Mouse (Mus musculus) C2C12 (cell line): ENCODE data around the gene Rtp2.

ENCODE experiments used
- CEBPB ChIP-seq: IDR thresholded peaks from one replicate; pipeline ENCODE4 v1.6.1; 2011; ENCODE audit warnings: low read depth, mild to moderate bottlenecking, control low read depth, moderate library complexity
- CTCF ChIP-seq: IDR thresholded peaks from one replicate; pipeline ENCODE4 v1.5.1; 2011; ENCODE audit not compliant: control insufficient read depth, insufficient read depth, insufficient read length
- FOSL1 ChIP-seq: IDR thresholded peaks from one replicate; pipeline ENCODE4 v1.8.0; 2011; ENCODE audit warnings: mild to moderate bottlenecking, low read length; ENCODE audit not compliant: poor library complexity, insufficient read depth, severe bottlenecking
- MAX ChIP-seq: IDR thresholded peaks from one replicate; pipeline ENCODE4 v1.6.1; 2011; ENCODE audit warnings: mild to moderate bottlenecking, control low read depth
- MYOD1 ChIP-seq: IDR thresholded peaks from one replicate; pipeline ENCODE4 v1.6.1; 2011; ENCODE audit warnings: low read depth; ENCODE audit not compliant: control insufficient read depth, insufficient read length
- MYOG ChIP-seq: IDR thresholded peaks from one replicate; pipeline ENCODE4 v1.6.1; 2011; ENCODE audit not compliant: control insufficient read depth, insufficient read length; ENCODE audit errors: extremely low read depth
- USF1 ChIP-seq: IDR thresholded peaks from one replicate; pipeline ENCODE4 v1.6.1; 2011; ENCODE audit warnings: low read depth, mild to moderate bottlenecking, control low read depth, moderate library complexity

DNA sequence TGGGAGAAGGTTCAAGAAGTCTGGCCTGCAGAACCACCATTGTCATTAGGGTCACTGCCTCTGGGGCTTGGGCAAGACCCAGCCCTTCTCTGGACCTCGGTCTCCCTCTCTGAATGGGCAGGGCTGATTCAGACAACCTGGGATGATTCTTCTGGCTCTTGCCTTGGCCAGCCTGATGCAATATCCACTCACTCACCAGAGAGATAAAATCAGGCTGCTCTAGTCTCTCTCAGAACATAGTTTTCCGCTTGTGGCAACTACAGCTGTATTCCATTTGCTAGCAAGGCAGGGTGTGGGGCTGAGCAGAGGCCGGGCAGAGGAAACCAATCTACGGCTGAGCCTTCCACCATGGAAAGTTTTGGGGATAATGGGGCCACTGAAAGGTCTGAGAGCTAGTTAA is 36.7 kb upstream of the Rtp2 start:
- no peak for TF ChIP-seq CTCF
- no peak for TF ChIP-seq MYOG
- TF ChIP-seq USF1, result no peak
- no peak for TF ChIP-seq CEBPB
- TF ChIP-seq MAX, result no peak
- TF ChIP-seq FOSL1, result no peak
- TF ChIP-seq MYOD1, result no peak
